Mouse (Mus musculus) CD4-positive naive resting alpha-beta T cell, adult 57 days (primary cell): ENCODE results near the gene Xcr1. TPM values are rescaled to one million over a fixed set of nuclear protein-coding genes. Genes with fewer than 3 reads are reported as not detected.

ENCODE experiments used
- total RNA-seq: library from RNA; stranded (reverse); gene quantifications from one replicate; pipeline ENCODE4 v1.2.4, GENCODE M21; 2023

Xcr1 gene
- total RNA-seq: not detected

GRCm38 (mm10) chr9:123861929-123862328 is at the start of gene Xcr1:
TSS of gene Xcr1 (minus strand) at chr9:123862029.

GRCm38 (mm10) chr9:123851713-123852448 is 9.9 kb downstream of the Xcr1 start, which contains the start of gene Fyco1:
TSS of gene Fyco1 (minus strand) at chr9:123851899.

GRCm38 (mm10) chr9:123806267-123806666 is 55.6 kb downstream of the Xcr1 start, which contains the start of gene Cxcr6:
TSS of gene Cxcr6 (plus strand) at chr9:123806475.

Other genes with a start within 250 kb of the Xcr1 start
- not detected for gene Slc6a20b, start 229.5 kb downstream of the Xcr1 start, total RNA-seq
- gene Ccr9, start 183.6 kb downstream of the Xcr1 start, total RNA-seq: 5.8 TPM
- gene Slc6a20a, start 183.1 kb downstream of the Xcr1 start, total RNA-seq: not detected
- gene Lztfl1, start 144.3 kb downstream of the Xcr1 start, total RNA-seq: 78.5 TPM
- gene Cxcr6, start 55.6 kb downstream of the Xcr1 start, total RNA-seq: 1.3 TPM
- 45.5 TPM for gene Fyco1, start 10.1 kb downstream of the Xcr1 start, total RNA-seq
- gene Ccr1, start 106.7 kb upstream of the Xcr1 start, total RNA-seq: 0.65 TPM
- gene Ccr1l1, start 116.4 kb upstream of the Xcr1 start, total RNA-seq: not detected
- 0.86 TPM for gene Ccr3, start 159.9 kb upstream of the Xcr1 start, total RNA-seq
- gene Ccr2, start 239.9 kb upstream of the Xcr1 start, total RNA-seq: 1.2 TPM